29 mouse cellular contexts compared by ENCODE assay signal in genomic region chr7:109019243-109019642, GRCm38 (mm10).
A peak's percentile ranks its signal among the peaks of the same experiment; 100 is the strongest.
DNase-seq lines count a peak whose midpoint lies in the region; ATAC-seq lines count a peak whose summit lies in the region.
"Had no signal": no experiment of that assay in that cellular context is flagged by ENCODE, and none has a peak within 500 bp of the region (broad histone marks: within the 10 kb centered on the region; RNA-seq: fewer than 3 reads in every experiment).

No protein-coding gene starts in this region.

- no peaks in the 10 kb centered on the region for H3K27me3 ChIP-seq in embryonic facial prominence, embryonic 11.5 days (ENCODE audit: control insufficient read depth, insufficient read depth, low read length)
- peaks cover 8% of the 10 kb centered on the region; the same call in 1 of the 2 replicates for H3K27me3 ChIP-seq in embryonic facial prominence, embryonic 10.5 days (replicated peaks; ENCODE audit: low read depth, poor library complexity, severe bottlenecking)
- no peaks in the 10 kb centered on the region for H3K27me3 ChIP-seq in midbrain, embryonic 14.5 days (ENCODE audit: control insufficient read depth, insufficient read depth, low read length)
- H3K27me3 ChIP-seq in midbrain, embryonic 16.5 days (ENCODE audit: control insufficient read depth, insufficient read depth, low read depth, low read length), result no peaks in the 10 kb centered on the region
- H3K27me3 ChIP-seq: hindbrain, embryonic 12.5 days; neural tube, embryonic 13.5 days; Patski had no signal

- H3K4me1 ChIP-seq in embryonic facial prominence, embryonic 11.5 days (ENCODE audit: control insufficient read depth, insufficient read depth, low read length), result no peaks in the 10 kb centered on the region
- H3K4me1 ChIP-seq in embryonic facial prominence, embryonic 10.5 days, result peaks cover 9% of the 10 kb centered on the region
- peaks cover 6% of the 10 kb centered on the region; the same call in 1 of the 2 replicates for H3K4me1 ChIP-seq in midbrain, embryonic 14.5 days (ENCODE audit: control insufficient read depth, insufficient read depth, low read length)
- peaks cover 16% of the 10 kb centered on the region for H3K4me1 ChIP-seq in midbrain, embryonic 16.5 days (ENCODE audit: control insufficient read depth, insufficient read depth, low read length)
- H3K4me1 ChIP-seq: embryonic facial prominence, embryonic 13.5 days; heart, embryonic 15.5 days had no signal

- H3K4me3 ChIP-seq in embryonic facial prominence, embryonic 11.5 days (ENCODE audit: low read depth, low read length), result no peak overlapping the region
- H3K4me3 ChIP-seq in embryonic facial prominence, embryonic 10.5 days, result no peak overlapping the region
- no peak overlapping the region for H3K4me3 ChIP-seq in midbrain, embryonic 14.5 days (replicated peaks; ENCODE audit: low read depth, low read length)
- no peak overlapping the region for H3K4me3 ChIP-seq in midbrain, embryonic 16.5 days (ENCODE audit: low read depth, low read length)
- H3K4me3 ChIP-seq: embryonic facial prominence, embryonic 13.5 days; forebrain, embryonic 10.5 days; heart, embryonic 15.5 days; hindbrain, embryonic 12.5 days; neural tube, embryonic 13.5 days had no signal

- H3K36me3 ChIP-seq in embryonic facial prominence, embryonic 11.5 days (replicated peaks; ENCODE audit: control insufficient read depth, insufficient read depth, low read depth, low read length), result no peaks in the 10 kb centered on the region
- H3K36me3 ChIP-seq in embryonic facial prominence, embryonic 10.5 days (replicated peaks), result no peaks in the 10 kb centered on the region
- H3K36me3 ChIP-seq in midbrain, embryonic 14.5 days (ENCODE audit: control insufficient read depth, insufficient read depth, low read length), result peaks cover 16% of the 10 kb centered on the region
- peaks cover 9% of the 10 kb centered on the region for H3K36me3 ChIP-seq in midbrain, embryonic 16.5 days (ENCODE audit: control insufficient read depth, insufficient read depth, low read length)
- H3K36me3 ChIP-seq: embryonic facial prominence, embryonic 13.5 days; forebrain, embryonic 10.5 days; G1E; heart, embryonic 15.5 days had no signal

- no peaks in the 10 kb centered on the region for H3K9me3 ChIP-seq in embryonic facial prominence, embryonic 11.5 days (replicated peaks; ENCODE audit: control insufficient read depth, low read length)
- H3K9me3 ChIP-seq in embryonic facial prominence, embryonic 10.5 days, result no peaks in the 10 kb centered on the region
- H3K9me3 ChIP-seq in midbrain, embryonic 14.5 days (ENCODE audit: control insufficient read depth, low read length), result no peaks in the 10 kb centered on the region
- H3K9me3 ChIP-seq in midbrain, embryonic 16.5 days (replicated peaks; ENCODE audit: control insufficient read depth, low read length, poor library complexity, severe bottlenecking), result no peaks in the 10 kb centered on the region
- H3K9me3 ChIP-seq: embryonic facial prominence, embryonic 13.5 days; forebrain, embryonic 10.5 days; G1E; heart, embryonic 15.5 days; hindbrain, embryonic 12.5 days; neural tube, embryonic 13.5 days had no signal

- no peak for ATAC-seq in embryonic facial prominence, embryonic 11.5 days (replicated peaks; ENCODE audit: insufficient number of reproducible peaks, low FRiP score, low TSS enrichment, low read depth)
- ATAC-seq in midbrain, embryonic 14.5 days (ENCODE audit: low FRiP score, low TSS enrichment), result no peak
- ATAC-seq in midbrain, embryonic 16.5 days, result no peak; the same call in 1 of the 2 replicates
- no peak for ATAC-seq in activated CD4-positive, CD25-positive, alpha-beta regulatory T cell, adult 4 months
- ATAC-seq: forebrain, embryonic 16.5 days; intestine, postnatal 0 days; Patski had no signal

- peak; percentile 2 for DNase-seq in embryonic facial prominence, embryonic 11.5 days (ENCODE audit: low spot score)
- no peak for DNase-seq in embryonic facial prominence, embryonic 10.5 days (ENCODE audit: low spot score)
- DNase-seq in layer of hippocampus, adult 8-10 months (ENCODE audit: low spot score in 2 of 2), result peak; percentile 7 to 10
- DNase-seq in layer of hippocampus, adult 9-10 months (ENCODE audit: low spot score), result no peak
- peak; percentile 33 for DNase-seq in midbrain, embryonic 14.5 days
- DNase-seq in NIH3T3 (ENCODE audit: low read depth), result peak; percentile 8
- DNase-seq: adrenal gland, postnatal 36 days; cerebellum, adult 8-10 months; cerebellum, postnatal 36 days; kidney, postnatal 14 days; layer of hippocampus, postnatal 36 days; liver; lung, adult 2 months; right cerebral cortex, postnatal 4 days; thymus, adult 2 months; thymus, postnatal 36 days had no signal

- H3K27ac ChIP-seq in embryonic facial prominence, embryonic 11.5 days (replicated peaks; ENCODE audit: low read depth, low read length), result no peak overlapping the region
- no peak overlapping the region for H3K27ac ChIP-seq in embryonic facial prominence, embryonic 10.5 days (replicated peaks)
- no peak overlapping the region for H3K27ac ChIP-seq in midbrain, embryonic 14.5 days (replicated peaks; ENCODE audit: low read depth, low read length)
- no peak overlapping the region for H3K27ac ChIP-seq in midbrain, embryonic 16.5 days (ENCODE audit: low read length)
- H3K27ac ChIP-seq: embryonic facial prominence, embryonic 13.5 days; forebrain, embryonic 10.5 days; heart, embryonic 15.5 days; hindbrain, embryonic 12.5 days; liver, embryonic 14.5 days; neural tube, embryonic 13.5 days; stomach, postnatal 0 days had no signal

- 88% methylated on average over 7 of the region's 7 CpGs for WGBS in embryonic facial prominence, embryonic 11.5 days
- WGBS in embryonic facial prominence, embryonic 10.5 days, result 85% methylated on average over 7 of the region's 7 CpGs
- 89% methylated on average over 7 of the region's 7 CpGs for WGBS in midbrain, embryonic 14.5 days
- WGBS in midbrain, embryonic 16.5 days, result 90% methylated on average over 7 of the region's 7 CpGs

- no peak overlapping the region for H3K4me2 ChIP-seq in embryonic facial prominence, embryonic 11.5 days (ENCODE audit: low read depth, low read length)
- H3K4me2 ChIP-seq in midbrain, embryonic 14.5 days (ENCODE audit: low read length), result no peak overlapping the region
- no peak overlapping the region for H3K4me2 ChIP-seq in midbrain, embryonic 16.5 days (ENCODE audit: low read length)
- H3K4me2 ChIP-seq: embryonic facial prominence, embryonic 13.5 days; heart, embryonic 15.5 days; hindbrain, embryonic 12.5 days; neural tube, embryonic 13.5 days had no signal

- H3K9ac ChIP-seq in embryonic facial prominence, embryonic 11.5 days (replicated peaks; ENCODE audit: low read length), result no peak overlapping the region
- no peak overlapping the region for H3K9ac ChIP-seq in midbrain, embryonic 14.5 days (replicated peaks; ENCODE audit: low read length)
- H3K9ac ChIP-seq in midbrain, embryonic 16.5 days (ENCODE audit: low read depth, low read length), result no peak overlapping the region
- H3K9ac ChIP-seq: embryonic facial prominence, embryonic 13.5 days; heart, embryonic 15.5 days; hindbrain, embryonic 12.5 days; liver, embryonic 14.5 days; neural tube, embryonic 13.5 days had no signal

Comparison
In these comparisons a context has a peak if more than half of its experiments do, and no peak if none do; other contexts are left out.
1. DNase-seq: peak in embryonic facial prominence, embryonic 11.5 days (single experiment), layer of hippocampus, adult 8-10 months (2 of 2), midbrain, embryonic 14.5 days (single experiment) and NIH3T3 (single experiment); none in embryonic facial prominence, embryonic 10.5 days (single experiment) and layer of hippocampus, adult 9-10 months (single experiment).